Mouse (Mus musculus) ES-E14 (cell line): ENCODE measurements around the gene Trio. TPM values are rescaled to one million over a fixed set of nuclear protein-coding genes. Genes with fewer than 3 reads are reported as not detected.

Experiments used
- DNase-seq: peaks from one replicate; pipeline ENCODE4 v3.0.0-alpha.2; 2013; ENCODE audit warnings: low read depth, low spot score
- H3K27ac ChIP-seq: 2 replicates; pipeline ENCODE4 v1.5.1; 2012; ENCODE audit warnings: low read depth, mild to moderate bottlenecking, low read length, moderate library complexity, mixed read lengths; ENCODE audit not compliant: poor library complexity, insufficient read depth, severe bottlenecking
- H3K36me3 ChIP-seq: 2 replicates; pipeline ENCODE4 v1.6.1; 2012; ENCODE audit warnings: mild to moderate bottlenecking, low read length, moderate library complexity, mixed read lengths; ENCODE audit not compliant: control insufficient read depth, poor library complexity, insufficient read depth, severe bottlenecking
- H3K4me1 ChIP-seq, 2 experiments: fragments of 150-350 bp in 1 of 2; sonication (generic) in 1 of 2; 2 replicates each; pipeline ENCODE4 v1.6.1; 2012; ENCODE audit warnings: low read length in 2 of 2, mild to moderate bottlenecking in 1 of 2, mixed read lengths in 1 of 2; ENCODE audit not compliant: control insufficient read depth in 2 of 2, insufficient read depth in 2 of 2, poor library complexity in 1 of 2
- H3K4me3 ChIP-seq, 2 experiments: fragments of 150-350 bp in 1 of 2; sonication (generic) in 1 of 2; 2 replicates each; pipeline ENCODE4 v1.5.1; 2012; ENCODE audit warnings: low read length in 2 of 2, low read depth in 1 of 2, mild to moderate bottlenecking in 1 of 2, mixed read lengths in 1 of 2; ENCODE audit not compliant: insufficient read depth in 1 of 2, poor library complexity in 1 of 2, severe bottlenecking in 1 of 2
- H3K9ac ChIP-seq: 2 replicates; pipeline ENCODE4 v1.6.1; 2012; ENCODE audit warnings: low read depth, mild to moderate bottlenecking, low read length, mixed read lengths; ENCODE audit not compliant: poor library complexity, insufficient read depth, severe bottlenecking
- H3K9me3 ChIP-seq: fragments of 150-350 bp; sonication (generic); 2 replicates; pipeline ENCODE4 v1.6.1; 2012; ENCODE audit warnings: low read depth, mild to moderate bottlenecking, low read length; ENCODE audit not compliant: control insufficient read depth, insufficient read depth
- CHD2 ChIP-seq: IDR thresholded peaks from 2 replicates; pipeline ENCODE4 v1.6.1; 2014; ENCODE audit warnings: mild to moderate bottlenecking, low read depth, low read length, inconsistent platforms
- HCFC1 ChIP-seq: IDR thresholded peaks from 2 replicates; pipeline ENCODE4 v1.6.1; 2012; ENCODE audit warnings: low read length, inconsistent platforms, borderline replicate concordance; ENCODE audit not compliant: insufficient read depth
- MAFK ChIP-seq: IDR thresholded peaks from 2 replicates; pipeline ENCODE4 v1.6.1; 2014; ENCODE audit warnings: mild to moderate bottlenecking, low read depth, low read length, inconsistent platforms; ENCODE audit not compliant: insufficient read depth
- ZC3H11A ChIP-seq: IDR thresholded peaks from 2 replicates; pipeline ENCODE4 v1.6.1; 2012; ENCODE audit warnings: low read depth, mild to moderate bottlenecking, inconsistent platforms, low read length, borderline replicate concordance
- ZNF384 ChIP-seq: IDR thresholded peaks from 2 replicates; pipeline ENCODE4 v1.6.1; 2012; ENCODE audit warnings: low read depth, low read length, inconsistent platforms
- in situ Hi-C, 2 experiments: fragments of 600-800 bp; cut with MboI; formaldehyde crosslinking; loops; one replicate each; pipeline ENCODE4 v1.15.1; 2025; ENCODE audit warnings: low sequenced_read_pairs in 2 of 2, inconsistent platforms in 1 of 2; ENCODE audit not compliant: unreplicated experiment in 2 of 2
- total RNA-seq: library from RNA; depleted of rRNA; stranded (reverse); fragments of 300-350 nt; gene quantifications from 2 replicates; pipeline ENCODE4 v1.2.3, GENCODE M21; 2012

The Trio gene
- total RNA-seq, 1 experiment, result 34.4 TPM

DNA sequence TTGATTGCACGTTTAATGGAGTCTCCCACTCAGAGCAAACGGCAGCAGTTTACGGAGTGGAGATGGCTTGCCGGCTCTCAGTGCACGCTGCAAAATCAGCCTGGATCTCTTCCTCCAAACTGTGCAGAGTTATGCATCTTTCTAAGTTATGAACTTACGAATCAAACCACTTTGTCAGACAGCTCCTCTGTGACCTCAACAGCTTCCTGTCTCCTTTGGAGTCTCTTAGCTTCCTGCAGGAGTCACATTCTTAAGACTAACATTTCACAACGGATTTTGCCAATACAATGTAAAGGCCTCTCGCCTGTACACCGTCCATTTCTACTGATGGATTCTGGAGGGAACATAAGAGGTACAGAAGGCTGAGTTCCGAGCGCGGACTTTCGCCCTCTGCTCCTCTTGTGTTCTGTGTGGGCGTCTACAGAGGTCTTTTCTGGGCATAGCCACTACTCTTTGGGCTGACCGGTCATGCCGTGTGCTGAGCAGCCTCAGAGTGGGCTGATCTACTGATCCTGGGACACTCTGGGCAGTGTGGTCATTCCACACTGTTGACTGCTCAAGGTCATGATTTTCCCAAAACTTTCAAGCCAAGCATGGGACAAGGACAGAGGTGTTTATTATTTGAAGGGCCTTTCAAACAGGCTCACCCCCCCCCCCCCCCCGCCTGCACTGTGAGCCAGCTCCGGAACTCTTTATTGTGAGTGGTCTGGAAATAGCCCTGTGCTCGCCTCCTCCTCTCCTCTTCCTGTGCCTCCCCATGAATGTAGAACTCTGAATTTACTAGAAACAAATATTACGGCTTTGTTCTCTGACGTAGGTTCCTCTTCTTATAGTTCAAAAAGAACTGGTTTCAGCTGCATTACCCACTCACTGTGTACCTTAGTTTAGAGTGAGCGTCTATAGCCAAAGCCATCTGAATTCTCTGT is 229.4 kb downstream of the Trio start:
- H3K27ac ChIP-seq, result no peak overlapping the region

DNA sequence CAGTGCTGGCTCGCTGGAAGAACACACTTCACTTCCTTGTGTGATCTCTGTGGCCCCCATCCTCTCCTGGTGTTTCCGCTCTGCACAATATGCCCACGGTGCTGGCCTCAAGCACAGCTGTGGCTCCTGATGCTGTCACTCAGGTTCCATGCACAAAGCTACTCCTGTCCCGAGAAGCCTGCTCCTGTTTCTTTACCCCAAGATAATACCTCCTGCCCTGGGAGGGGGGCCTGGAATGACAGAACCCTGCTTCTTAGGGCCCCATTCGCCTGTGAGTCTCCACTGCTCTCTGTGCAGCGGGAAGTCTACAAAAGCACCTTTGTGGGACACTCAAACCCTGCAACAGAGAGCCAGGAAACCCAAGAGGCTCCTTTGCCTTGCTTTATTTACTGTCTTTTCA is 232.4 kb downstream of the Trio start:
- Histone ChIP-seq H3K9me3 (no peaks in the 10 kb centered on the region), H3K36me3 (no peaks in the 10 kb centered on the region; the same call in 1 of the 2 replicates), H3K4me1 (no peaks in the 10 kb centered on the region), H3K27ac (no peak overlapping the region), H3K9ac (no peak overlapping the region), H3K4me3 (no peak overlapping the region)
- TF ChIP-seq HCFC1 (no peak), MAFK (no peak), ZC3H11A (no peak), ZNF384 (no peak), CHD2 (no peak)
- no peak for DNase-seq
- in situ Hi-C loops, result no loop called here

More for the DNA sequence above, 229.4 kb downstream of the Trio start:
- Histone ChIP-seq H3K36me3 (peaks cover 2% of the 10 kb centered on the region; the same call in 1 of the 2 replicates), H3K4me3 (no peak overlapping the region), H3K4me1 (peaks cover 0 to 5% of the 10 kb centered on the region in 2 experiments; a peak in 1 of 4 replicates), H3K9ac (no peak overlapping the region), H3K9me3 (no peaks in the 10 kb centered on the region)
- TF ChIP-seq CHD2, result no peak
- no peak for TF ChIP-seq HCFC1
- TF ChIP-seq ZNF384, result no peak
- TF ChIP-seq MAFK, result no peak
- no peak for TF ChIP-seq ZC3H11A
- DNase-seq, result no peak
- in situ Hi-C loops, result no loop called here

DNA sequence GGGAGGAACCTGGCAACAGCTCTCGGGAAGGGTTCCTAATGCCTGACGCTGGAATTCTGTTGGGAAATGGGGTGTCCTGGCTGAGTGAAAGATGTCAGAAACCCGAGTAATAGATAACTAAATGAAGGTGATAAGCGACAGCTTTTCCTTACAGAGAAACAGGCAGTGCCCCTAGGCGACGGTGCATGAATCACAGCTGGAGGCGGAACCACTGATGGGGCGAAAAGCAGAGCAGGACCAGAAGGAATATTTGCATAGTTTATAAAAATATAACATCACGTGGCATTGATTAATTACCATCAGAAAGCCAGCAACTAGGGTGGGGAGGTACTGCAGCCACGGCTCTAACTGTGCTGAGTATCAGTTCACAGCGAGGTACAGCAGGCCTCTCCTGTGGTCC is 233.2 kb downstream of the Trio start:
- Histone ChIP-seq H3K27ac (no peak overlapping the region), H3K9ac (no peak overlapping the region), H3K9me3 (no peaks in the 10 kb centered on the region), H3K36me3 (no peaks in the 10 kb centered on the region; the same call in 1 of the 2 replicates), H3K4me3 (no peak overlapping the region), H3K4me1 (no peaks in the 10 kb centered on the region)
- in situ Hi-C loops, result no loop called here
- TF ChIP-seq CHD2 (no peak), ZC3H11A (no peak), ZNF384 (no peak), HCFC1 (no peak), MAFK (no peak)
- DNase-seq, result no peak

DNA sequence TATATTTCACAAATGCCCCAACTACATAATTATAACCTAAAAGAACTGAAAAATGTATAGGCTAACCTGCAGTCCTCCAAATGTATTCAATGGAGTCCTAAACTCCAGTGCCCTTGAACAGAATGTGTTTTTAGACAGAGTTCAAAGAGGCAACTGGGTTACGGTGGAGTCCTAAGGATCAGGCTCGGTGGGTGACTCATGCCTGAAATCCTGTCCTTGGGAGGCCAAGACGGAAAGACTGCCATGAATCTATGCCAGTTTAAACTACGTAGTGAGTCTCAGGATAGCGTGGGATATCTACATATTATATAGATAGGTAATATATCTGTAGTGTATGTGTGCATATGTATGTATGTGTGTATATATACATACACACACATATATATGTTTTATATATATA is 234.5 kb downstream of the Trio start:
- Histone ChIP-seq H3K9me3 (no peaks in the 10 kb centered on the region), H3K9ac (no peak overlapping the region), H3K36me3 (no peaks in the 10 kb centered on the region; the same call in 1 of the 2 replicates), H3K4me1 (no peaks in the 10 kb centered on the region), H3K4me3 (no peak overlapping the region), H3K27ac (no peak overlapping the region)
- in situ Hi-C loops, result no loop called here
- DNase-seq, result no peak
- no peak for TF ChIP-seq ZC3H11A
- TF ChIP-seq ZNF384, result no peak
- no peak for TF ChIP-seq MAFK
- TF ChIP-seq HCFC1, result no peak
- no peak for TF ChIP-seq CHD2
